Mouse (Mus musculus) CD4-positive, CD25-positive, alpha-beta regulatory T cell, adult 2 months (primary cell): ENCODE data around the gene Kcnj2.

Experiments
- DNase-seq: peaks from one replicate; pipeline ENCODE4 v3.0.0-alpha.2; 2012; ENCODE audit warnings: low read depth, low spot score

Gene Kcnj2

DNA sequence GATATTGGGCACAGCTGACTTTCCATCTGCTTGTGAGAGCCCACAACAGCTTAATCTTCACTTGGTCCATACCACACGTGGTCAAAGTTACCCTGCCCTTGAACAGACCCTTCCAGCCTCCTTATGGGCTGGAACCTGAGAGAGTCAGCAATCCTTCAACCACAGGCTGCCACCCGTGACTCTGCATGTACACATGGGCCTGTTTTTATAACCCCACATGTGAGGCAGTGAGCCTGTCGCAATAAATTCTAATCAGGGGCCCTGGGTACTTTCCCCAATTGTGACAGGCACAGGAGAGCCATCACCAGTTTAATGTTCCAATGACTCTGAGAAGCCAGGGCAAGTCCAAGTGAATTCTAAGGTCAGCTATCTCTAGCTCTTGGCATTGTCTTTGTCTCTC lies 22.8 kb downstream of the Kcnj2 start:
- no peak for DNase-seq

DNA sequence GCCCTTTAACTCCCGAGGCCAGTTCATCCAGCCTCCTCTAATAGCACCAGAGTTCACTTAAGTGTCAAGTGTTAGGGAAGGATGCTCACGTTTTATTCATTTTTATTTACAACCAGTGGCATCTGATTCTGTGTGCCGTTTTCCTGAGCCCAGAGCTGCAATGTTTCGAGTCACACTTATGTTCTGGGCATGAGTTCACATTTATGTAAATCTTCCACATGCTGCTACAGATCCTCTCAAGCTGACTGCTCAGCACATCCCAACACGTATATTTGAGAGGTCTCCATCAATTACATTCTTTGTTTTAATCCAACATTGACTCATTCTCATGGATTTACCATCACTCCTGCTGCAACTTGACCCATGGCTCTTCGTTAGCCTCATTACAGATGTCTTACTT lies 25.2 kb downstream of the Kcnj2 start:
- DNase-seq = no peak

DNA sequence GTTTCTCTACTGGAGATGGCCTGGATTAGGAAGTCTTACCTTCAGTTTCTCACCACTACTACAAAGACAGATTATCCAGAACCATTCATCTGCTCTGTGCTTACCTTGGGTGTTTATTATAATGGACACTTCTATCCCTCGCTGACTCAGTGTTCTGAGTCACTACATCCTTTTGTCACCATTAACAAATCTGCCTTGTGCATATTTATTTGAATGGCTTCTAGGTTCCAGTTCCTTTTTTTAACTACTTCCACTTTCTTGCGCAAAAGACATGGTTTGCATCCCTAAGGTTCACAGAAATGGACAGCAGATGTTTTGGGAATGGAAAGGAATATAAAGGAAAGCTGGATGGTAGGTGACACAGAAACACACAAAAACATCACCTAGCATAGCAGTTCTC lies 27.0 kb downstream of the Kcnj2 start:
- no peak for DNase-seq

DNA sequence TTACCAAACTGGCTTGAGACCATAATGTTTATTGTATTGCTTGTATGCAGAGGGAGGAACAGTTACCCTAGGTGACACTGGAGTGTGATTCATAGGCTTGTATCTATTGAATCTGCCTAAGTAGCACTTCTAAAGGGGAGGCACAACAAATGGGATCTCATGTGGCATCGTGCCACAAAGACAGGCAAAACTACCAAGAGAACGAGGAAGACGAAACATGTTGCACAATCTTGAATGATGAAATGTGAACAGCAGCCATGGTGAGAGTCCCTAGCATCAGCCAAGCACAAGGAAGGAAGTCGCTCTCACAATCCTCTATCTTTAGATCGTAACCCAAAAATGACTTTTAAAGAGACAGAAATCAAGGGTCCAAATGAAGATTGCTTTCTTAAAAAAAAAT lies 30.6 kb downstream of the Kcnj2 start:
- no peak for DNase-seq

DNA sequence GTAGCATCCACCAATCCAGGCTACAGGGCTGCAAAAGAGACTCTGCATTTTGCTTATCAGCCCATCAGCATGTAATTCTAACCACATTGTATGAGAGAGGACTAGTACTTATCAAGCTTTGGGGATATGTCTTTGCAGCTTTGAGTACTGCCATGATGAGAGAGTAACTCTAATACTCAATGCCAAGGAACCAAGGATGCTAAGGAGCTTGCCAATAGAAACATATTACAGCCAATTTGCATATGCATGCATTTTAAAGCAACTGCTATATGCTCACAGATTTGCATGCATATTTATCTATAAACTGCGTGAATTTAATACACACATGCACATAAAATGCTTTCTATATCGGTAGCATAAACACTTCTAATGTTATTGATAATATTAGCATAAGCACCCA lies 34.2 kb downstream of the Kcnj2 start:
- no peak for DNase-seq

DNA sequence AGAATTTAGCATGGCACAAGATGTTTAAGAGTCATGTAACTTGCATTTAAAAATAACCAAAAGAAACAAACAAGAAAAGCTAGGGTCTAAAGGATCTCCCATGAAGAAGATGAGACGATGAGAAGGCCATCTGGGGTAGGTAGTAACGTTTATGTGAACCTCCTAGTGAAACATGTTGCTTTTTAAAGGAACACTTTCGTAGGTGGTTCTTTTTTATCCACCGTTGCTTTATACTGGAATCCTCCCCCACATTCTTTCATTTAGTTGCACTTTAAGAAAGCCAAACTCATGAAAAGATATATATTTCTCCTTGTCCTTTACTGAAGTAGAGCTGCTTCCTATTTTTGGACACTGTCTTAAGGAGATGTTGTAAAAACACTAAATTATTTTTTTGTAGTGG lies 34.7 kb downstream of the Kcnj2 start:
- DNase-seq = no peak

DNA sequence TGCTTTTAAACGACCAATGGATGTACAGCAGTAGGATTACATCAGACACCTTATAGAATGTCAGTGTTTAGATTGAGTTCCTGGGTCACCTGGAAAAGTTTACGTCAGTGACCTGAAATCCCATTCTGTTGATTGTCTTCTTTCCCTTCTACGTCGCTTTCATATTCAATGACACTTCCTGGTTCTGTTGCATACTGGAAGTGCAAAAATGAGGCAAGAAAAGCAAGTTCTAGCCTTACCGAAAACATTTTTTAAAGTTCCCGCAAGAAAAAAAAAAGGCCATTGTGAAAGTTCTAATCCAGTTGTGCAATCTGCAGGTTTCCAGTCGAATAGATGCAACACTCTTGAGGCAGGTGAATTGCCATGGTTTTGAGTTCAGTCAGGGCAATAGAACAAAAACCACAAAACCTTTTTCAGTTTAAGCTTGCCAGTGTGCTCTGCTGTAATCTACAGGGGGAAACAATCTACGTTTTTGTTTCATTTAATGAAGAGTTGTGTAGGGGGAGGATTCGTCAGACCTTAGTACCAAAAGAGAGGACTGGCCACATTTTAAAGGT lies 35.7 kb downstream of the Kcnj2 start:
- no peak for DNase-seq

DNA sequence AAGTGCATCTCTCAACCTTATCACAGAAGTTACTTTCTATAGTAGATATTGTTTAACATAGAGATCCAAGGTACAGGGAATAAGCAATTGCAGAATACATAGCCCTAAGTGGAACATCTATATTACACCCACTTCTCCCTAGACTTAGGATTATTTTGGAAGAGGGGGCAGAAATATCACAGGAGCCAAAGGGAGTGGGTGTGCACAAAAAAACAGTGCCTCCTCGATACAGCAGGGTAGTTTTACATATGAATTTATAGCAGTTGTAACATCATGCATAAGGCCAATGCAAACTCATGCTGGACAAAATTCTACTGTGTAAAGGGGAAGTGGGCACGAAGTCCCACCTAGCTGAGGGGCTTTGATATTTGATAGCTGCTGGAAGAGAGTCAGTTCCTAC lies 38.5 kb downstream of the Kcnj2 start:
- DNase-seq = no peak

DNA sequence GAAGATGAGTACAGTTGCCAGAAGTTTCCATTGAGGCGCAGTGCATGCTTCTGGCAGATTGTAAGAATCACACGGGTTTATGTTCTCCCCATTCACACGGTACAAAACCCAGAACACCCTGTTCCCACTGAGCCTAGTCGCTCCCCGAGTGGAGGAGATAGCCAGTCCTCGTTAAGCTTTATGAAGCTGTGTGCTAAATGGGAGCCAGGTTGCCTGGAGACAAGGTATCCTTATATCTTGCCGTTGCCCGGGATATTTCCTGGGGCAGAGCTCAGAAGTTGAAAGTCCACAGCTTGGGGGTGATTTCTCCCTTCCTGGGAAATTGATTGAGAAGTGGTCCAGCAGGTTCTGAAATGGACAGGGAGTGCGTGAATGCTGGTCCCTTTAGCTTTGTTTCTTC lies 42.2 kb downstream of the Kcnj2 start:
- no peak for DNase-seq

DNA sequence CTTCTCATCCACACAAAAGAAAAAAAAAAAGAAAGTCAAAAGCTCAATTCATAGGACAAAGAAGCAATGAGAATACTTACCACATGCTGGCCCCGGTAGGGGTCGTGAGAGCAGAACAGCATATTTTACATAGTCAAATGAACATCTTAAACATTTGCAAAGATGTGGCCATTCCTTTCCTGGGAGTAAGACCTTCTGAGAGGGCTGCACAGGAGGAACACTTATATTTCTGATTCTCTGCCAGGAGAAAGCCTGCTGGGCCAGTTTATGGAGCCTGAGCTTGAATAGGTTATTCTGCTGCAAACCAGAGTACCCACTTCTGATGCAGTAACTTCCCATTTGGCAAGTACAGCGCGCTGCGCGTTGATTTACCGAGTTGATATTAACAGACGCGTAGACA lies 55.5 kb downstream of the Kcnj2 start:
- DNase-seq = no peak

DNA sequence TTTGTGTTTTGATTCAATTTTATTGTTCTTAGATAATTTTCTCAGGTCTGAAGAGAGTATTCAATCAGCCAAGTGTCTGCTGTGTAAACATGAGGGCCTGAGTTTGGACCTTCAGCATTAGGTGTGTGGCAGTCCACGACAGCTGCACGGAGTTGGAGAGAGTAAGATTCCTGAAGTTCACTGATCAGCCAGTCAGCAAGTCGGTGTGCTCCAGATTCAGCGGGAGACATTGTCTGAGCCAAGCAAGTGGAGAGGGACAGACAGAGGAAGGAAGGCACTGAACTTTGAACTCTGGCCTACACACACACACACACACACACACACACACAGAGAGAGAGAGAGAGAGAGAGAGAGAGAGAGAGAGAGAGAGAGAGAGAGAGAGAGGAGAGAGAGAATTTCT lies 57.4 kb downstream of the Kcnj2 start:
- DNase-seq = no peak

DNA sequence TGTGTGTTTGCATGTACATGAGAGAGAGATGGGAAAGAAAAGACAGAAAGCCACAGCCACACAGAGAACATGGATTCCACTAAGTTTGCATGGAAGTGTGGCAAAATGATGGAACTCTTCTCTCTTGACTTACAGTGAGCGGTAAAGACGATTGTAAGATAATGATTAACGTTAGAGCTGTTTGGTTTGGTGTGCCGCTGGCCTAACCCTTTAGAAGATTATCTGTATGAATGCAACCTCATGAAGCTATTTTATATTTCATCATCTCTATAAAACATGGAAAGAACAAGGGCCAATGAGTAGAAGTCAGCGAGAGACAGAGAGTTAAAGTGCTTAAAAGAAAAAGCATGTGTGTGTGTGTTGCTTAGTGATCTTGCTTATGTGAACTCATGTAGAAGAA lies 60.0 kb downstream of the Kcnj2 start:
- DNase-seq = no peak
